Mouse (Mus musculus) left cerebral cortex, postnatal 36 days (tissue): ENCODE measurements around the gene Tns3. TPM values are rescaled to one million over a fixed set of nuclear protein-coding genes. Genes with fewer than 3 reads are reported as not detected.
"Not testable (repeated sequence)": the region's sequence is repeated elsewhere in the genome, so short reads cannot be mapped to it uniquely, and the experiment has no call there.

Source experiments
- DNase-seq, 2 experiments: peaks; one replicate each; pipeline ENCODE4 v3.0.0; 2021 to 2022; ENCODE audit warnings: low spot score in 2 of 2, mixed read lengths in 1 of 2
- intact Hi-C: fragments of 180-260 bp; cut with DNase I; formaldehyde crosslinking; loops from one replicate; pipeline ENCODE4 v1.15.1; 2025
- total RNA-seq, 2 experiments: library from RNA; stranded (reverse); gene quantifications; 2 replicates each; pipeline ENCODE4 v1.2.3; 2021

Tns3 gene
- total RNA-seq, 2 experiments from 2014 or later, result 36.9 to 39.4 TPM

DNA sequence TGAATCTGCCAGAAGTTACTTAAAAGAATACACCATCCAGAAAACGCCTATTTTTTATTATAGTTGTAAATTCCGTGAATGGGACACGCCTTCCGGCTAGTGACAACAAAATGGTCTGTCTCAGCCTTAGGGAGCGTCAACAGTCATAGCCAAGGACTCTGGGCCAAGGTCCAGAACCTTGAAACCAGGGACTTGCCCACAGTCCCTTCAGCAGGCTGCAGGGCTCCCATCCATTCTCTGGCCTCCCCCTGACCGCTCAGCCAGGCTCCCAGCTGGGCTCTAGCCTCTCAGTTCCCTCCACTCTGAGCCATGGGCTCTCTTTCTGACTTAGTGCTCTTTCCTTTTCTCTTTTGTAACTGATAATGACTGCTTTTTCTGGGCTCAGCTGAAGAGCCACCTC, 37.6 kb downstream of the Tns3 start:
- intact Hi-C loops, result no loop called here

DNA sequence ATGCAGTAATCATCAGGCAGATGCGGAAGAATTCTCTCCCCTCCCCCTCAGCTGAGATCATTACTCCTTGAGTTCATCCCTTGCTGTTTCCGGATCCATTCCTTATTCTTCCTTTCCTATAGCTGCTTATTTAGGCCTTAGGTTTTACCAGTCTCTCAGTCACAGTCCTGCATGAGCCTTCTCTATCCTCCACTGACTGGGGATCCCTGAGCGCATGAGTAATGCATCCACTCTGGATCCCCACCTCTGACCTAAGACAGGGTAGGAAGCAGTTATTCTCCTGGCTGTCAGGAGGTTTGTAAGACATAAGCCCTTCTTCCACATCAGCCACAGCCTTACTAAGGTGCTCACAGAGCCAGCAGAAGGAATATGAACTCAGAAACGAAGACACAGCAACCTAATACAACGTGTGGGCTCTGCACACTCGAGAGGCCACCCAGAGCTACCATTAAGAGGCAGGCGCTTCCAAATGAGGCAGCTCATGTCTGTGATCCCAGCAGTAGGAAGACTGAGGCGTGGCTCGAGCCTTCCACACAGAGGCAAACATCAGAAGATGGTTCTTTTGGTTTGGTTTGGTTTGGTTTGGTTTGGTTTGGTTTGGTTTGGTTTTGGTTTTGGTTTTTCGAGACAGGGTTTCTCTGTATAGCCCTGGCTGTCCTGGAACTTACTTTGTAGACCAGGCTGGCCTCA, 38.3 kb downstream of the Tns3 start:
- intact Hi-C loops, result no loop called here
- DNase-seq, result no peak

More for the DNA sequence above, 37.6 kb downstream of the Tns3 start:
- no peak for DNase-seq

DNA sequence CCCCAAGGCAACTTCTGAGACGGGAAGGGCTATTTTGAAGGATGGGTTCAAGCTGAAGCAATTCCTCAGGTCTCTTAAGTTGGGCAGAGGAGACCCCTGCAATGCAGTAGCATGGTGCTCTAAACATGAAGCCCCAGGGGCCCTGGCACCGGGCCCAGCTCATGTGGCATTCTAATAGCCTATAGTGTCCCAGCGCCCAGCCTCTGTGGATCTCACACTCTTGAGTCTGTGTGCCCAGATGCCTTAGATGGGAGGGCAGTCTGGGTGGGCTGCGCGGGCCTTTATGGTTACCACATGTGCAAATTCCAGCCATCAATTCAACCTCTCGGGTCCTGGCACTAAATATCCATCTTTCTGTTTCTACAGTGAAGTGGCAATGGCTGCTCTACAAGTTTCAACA, 38.9 kb downstream of the Tns3 start:
- DNase-seq, result no peak
- intact Hi-C loops, result no loop called here

DNA sequence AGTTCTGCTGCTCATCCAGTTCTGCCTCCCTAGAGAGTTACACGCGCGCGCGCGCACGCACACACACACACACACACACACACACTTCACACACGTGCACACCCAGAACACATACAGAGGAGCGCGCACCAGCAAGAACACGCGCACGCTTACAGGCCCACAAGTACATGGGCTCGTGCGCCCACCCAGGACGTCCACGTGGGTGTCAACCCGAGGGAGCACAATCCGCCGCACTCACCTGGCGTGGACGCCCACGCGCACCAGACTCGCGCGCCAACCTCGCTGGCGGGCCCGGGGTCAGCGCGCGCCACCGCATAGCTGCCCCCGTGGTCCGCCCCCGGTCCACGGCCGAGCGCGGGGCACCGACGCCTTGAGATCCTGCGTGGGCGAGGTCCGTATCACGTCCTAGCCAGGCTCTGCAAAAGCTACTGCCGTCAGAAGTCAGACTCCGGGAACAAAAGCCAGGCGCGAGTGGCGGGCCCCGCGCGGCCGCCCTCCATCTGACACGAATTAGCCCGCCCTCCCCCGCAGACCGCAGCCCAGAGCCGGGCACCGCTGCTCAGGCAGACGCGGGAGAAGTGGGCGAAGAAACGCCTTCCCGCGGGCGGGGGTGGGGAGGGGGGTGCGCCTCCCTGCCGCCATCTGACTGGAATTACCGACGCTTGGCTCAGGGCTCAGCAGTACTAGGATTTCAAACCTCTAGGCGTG, 40.0 kb downstream of the Tns3 start:
- intact Hi-C loops, result loop anchor here (5.0 kb wide), 1 partner anchor 38 kb away; the partner anchor contains the start of gene Tns3
- peak; percentile 38 to 49 for DNase-seq

DNA sequence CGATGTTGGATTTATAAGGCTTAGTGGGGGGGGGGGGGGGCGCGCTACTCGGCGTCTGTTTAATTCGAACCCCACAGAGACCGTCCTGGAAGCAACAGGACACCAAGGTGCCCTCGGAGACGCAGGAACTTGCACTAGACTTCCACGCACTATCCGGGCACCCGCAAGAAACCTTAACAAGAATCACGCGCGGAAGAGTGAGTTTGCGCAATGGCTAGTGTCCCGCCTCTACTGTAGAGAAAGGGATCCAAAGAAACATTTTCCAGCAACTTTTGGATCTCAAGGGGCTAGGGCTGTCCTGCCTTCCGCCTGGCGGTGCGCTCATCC, 40.5 kb downstream of the Tns3 start:
- intact Hi-C loops, result loop anchor here (5.0 kb wide), 1 partner anchor 38 kb away; the partner anchor contains the start of gene Tns3
- peak in 1 of 2 experiments; percentile 29 for DNase-seq

DNA sequence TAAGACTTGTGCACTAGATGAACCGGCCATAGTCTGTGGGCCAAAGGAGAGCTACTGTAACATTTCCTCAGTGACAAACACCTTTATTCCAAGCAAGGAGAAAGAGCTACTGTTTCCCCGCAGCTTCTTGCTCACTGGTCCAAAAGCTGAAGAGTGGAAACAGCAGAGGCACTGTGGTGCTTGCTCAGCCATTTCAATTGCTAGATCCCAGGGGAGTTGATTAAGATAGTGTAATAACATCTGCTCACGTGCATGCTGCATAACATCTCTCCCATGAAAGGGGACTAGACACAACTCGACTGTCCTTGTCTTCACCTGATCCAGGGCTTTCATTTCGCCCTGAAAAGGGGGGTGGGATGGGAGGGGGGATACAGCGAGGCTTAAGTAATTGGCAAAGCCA, 41.7 kb downstream of the Tns3 start:
- no peak for DNase-seq
- intact Hi-C loops, result loop anchor here (5.0 kb wide), 1 partner anchor 40 kb away; the partner anchor contains the start of gene Tns3

DNA sequence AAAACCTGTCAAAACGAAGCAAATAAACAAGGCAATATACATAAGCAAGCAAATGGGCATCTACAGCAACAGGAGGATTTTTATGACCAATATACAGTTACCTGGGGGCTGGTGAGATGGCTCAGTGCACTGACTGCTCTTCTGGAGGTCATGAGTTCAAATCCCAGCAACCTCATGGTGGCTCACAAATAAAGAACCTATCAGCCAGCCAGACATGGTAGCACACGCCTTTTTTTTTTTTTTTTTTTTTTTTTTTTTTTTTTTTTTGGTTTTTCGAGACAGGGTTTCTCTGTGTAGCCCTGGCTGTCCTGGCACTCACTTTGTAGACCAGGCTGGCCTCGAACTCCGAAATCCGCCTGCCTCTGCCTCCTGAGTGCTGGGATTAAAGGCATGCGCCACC, 45.2 kb downstream of the Tns3 start:
- DNase-seq, intact Hi-C loops: not testable (repeated sequence)

DNA sequence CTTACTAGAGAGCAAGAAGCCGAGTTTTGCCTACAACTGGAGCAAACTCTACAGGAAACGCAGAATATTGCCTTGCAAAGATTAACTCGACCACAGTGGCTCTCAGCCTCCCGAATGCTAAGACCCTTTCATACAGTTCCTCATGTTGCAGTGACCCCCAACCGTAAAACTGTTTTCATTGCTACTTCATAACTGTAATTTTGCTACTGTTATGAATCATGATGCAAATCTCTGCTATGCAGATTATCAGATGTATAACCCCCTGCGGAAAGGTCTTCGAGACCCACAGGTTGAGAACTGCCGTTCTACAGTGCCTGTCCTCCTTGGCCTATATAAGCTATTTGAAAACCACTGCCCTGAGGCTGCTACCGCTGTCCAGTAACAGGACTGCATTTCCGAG, 46.0 kb downstream of the Tns3 start:
- intact Hi-C loops, result no loop called here
- no peak for DNase-seq

DNA sequence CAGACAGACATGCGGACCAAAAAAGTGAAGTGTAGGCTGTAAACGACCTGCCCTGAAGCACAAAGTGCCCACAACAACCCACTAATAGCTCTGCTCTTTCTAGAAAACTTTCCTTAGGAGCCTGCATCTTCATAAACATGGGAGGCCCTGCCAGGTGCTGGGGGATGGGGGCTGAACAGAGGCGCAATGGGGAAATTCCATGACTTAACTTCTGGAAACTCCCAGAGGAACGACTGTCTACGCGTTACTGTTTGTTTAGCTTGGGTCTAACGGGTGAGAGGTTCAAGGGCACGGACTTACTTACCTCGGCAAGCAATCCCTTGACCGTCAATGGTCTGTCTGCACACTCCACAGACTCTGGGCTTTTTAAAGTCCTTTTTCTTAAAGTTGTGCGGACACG, 48.9 kb downstream of the Tns3 start:
- intact Hi-C loops, result no loop called here
- DNase-seq, result no peak

DNA sequence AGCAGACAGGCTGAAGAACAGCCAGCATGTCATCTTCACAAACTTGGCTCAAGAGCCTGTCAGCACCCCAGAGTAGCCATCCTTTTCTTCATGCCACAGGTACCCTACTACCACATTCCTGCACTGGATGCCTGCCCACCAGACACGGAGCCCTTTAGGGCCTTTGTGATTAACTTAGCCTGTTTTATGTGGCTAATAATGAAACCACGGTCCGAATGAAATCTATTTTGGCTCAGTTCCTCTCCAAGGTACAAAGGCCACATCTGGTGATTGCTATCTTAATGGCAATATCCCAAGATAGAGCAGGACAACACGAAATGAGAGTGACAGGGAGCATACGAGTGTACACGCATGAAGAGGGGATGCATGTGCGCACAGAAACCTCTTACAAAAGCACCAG, 53.9 kb downstream of the Tns3 start:
- no peak for DNase-seq
- intact Hi-C loops, result no loop called here

DNA sequence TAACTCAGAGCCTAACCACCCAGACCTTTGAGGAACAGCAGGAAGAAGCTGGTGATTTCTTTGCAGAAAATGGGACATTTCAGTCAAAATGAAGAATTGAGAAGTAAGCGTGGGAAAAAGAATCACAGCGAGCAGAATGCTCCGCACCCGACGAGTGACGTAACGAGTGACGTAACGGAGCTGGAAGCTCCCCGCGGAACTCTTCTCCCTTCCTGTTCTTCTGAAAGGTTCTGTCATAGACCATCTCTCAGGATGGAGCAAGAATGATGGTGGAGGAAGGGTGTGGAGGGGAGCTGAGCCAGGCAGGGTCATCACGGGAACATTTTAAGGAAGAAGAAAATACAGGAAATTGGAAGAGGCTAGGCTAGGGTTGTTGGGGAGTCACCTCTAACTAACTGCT, 54.5 kb downstream of the Tns3 start:
- intact Hi-C loops, result no loop called here

DNA sequence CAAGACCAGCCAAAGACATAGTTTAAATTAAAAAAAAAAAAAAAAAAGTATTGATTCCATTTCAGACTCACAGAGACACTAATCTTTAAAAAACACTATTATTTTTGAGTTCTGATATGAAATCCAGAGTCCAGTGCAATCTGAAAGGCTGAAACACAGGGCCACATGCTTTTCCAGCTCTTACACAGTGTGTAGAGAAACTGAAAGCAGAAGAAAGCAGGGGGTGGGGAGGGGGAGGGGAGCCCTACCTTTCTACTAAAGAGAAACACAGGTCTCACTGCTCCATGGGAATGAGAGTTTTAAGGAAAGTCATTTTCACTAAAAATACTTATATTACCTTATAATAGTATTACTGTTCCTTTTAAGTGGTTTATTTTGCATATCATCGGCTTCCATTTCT, 57.2 kb downstream of the Tns3 start:
- intact Hi-C loops, result no loop called here
- no peak for DNase-seq

More for the DNA sequence above, 54.5 kb downstream of the Tns3 start:
- no peak for DNase-seq

DNA sequence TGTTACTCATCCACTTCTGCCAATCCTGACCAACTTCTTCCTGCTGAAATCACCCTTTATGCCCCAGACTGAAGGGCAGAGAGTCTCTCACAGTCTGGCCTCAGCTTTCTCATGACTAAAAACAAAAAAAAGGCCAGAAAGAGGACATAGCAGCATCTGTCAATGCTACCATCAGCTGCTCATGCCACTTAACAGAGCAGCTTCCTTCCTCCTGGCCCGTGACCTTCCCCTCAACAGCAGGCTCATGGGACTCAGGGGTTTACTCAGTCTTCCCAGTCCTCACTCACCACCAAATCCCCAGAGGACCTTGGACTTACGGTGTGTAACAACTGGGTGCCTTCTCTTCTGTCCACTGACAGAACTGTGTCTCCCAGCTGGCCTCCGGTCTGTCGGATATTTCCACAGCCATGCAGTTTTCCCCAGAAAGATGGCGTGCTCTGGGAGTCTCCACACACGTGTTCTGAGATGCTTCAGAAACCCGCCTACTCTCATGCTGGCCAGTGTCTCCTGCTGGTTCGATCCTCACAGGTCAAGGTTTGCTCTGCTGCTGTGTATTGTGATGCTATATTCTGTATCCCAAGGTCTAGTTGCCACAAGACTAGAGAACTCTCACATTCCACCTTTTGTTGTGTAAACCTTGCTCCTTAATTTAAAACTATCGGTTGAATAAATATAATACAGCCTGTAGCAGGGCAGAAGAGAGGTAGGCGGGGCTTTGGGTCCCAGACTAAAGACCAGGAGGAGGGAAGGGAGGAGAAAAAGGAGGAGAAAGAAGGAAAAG, 59.4 kb downstream of the Tns3 start:
- intact Hi-C loops, result no loop called here
- no peak for DNase-seq

DNA sequence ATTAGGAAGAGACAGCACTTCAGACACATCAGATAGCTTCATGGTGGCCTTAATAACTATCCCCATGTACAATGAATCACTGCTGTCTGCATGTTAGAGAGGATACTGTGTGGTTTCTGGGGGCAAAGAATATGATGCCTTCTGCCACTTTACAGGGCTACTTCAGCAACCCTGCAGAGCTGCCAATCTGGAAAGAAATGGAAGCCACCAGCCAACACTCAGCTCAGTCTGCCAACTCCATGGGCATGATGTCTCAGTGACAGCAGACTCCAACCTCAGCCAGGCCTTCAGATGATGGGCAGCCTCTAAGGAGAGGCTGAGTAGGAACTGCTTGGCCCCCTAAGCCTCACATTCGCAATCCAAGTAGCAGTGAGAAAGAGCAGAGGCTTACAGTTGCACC, 61.7 kb downstream of the Tns3 start:
- intact Hi-C loops, result no loop called here
- no peak for DNase-seq

DNA sequence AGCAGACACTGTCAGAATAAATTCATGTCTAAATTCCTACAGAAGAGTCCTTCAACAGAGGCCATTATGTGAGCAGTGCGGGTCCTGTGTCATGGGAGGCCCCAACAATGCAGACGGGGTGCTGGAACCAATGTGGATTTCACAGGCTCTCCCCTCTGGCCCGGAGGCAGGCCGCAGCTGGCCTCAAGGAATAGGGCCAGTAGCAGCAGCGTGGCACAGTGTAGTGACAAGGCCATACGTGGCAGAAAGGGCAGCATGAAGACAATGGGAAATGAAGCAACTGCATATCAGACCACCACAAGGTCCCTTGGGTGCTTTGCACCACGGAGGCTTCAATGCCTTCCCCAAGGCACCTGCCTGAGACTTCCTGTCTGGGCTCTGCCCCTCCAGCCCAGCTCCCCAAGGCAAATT, 62.9 kb downstream of the Tns3 start:
- intact Hi-C loops, result no loop called here
- no peak for DNase-seq

DNA sequence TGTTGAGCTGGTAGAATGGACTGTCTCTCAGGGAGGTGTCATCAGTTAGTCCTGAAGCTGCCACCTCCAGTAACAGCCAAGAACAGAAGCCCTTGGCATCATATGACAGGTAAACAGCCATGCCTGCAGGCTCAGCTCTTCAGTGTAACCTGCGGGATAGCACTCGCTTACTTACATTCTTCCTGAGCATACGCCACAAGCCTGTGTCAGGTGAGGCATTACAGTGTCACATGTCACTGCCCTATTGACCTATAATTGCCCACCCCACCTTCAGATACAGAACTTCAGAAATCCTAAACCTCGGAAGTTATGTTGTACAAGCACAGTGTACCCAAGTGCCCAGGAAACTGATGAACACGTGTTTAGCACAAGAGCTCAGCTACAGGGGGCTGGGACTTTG, 68.7 kb downstream of the Tns3 start:
- intact Hi-C loops, result no loop called here
- DNase-seq, result no peak

DNA sequence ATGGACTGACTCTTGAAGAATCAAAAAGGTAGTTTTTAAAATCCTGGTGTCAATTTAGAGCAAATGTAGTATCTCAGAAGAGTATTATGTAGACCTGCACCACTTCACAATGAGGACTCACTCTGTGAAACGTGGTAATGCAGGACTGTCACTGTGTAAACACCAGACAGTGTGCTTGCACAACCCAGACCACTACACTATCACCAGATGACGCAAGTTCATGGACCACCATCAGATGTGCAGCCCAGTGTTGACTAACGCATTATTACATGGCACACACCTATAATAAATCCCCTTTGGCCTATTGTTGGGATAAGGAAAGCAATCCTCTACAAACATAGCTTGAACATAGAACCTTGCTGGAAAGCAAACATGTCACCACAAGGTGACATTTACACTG, 71.2 kb downstream of the Tns3 start:
- DNase-seq, result no peak
- intact Hi-C loops, result no loop called here

DNA sequence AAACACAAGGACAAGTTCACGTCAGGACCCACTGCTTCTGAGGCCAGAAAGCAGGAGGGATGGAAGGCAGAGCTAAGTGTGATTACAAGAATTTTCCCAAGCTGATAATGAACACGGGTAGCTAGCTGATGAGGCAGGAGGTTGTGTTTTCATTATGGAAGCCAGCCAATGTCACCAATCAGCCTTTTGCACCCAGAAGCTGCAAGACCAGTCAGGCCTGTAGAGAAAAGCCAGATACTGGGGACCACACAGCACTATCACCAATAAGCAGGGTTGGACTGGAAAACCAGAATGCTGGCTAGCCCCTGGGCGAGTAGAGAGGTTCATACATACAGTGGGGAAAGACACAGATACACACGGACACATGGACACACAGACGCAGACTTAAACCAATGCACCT, 73.1 kb downstream of the Tns3 start:
- no peak for DNase-seq
- intact Hi-C loops, result no loop called here

DNA sequence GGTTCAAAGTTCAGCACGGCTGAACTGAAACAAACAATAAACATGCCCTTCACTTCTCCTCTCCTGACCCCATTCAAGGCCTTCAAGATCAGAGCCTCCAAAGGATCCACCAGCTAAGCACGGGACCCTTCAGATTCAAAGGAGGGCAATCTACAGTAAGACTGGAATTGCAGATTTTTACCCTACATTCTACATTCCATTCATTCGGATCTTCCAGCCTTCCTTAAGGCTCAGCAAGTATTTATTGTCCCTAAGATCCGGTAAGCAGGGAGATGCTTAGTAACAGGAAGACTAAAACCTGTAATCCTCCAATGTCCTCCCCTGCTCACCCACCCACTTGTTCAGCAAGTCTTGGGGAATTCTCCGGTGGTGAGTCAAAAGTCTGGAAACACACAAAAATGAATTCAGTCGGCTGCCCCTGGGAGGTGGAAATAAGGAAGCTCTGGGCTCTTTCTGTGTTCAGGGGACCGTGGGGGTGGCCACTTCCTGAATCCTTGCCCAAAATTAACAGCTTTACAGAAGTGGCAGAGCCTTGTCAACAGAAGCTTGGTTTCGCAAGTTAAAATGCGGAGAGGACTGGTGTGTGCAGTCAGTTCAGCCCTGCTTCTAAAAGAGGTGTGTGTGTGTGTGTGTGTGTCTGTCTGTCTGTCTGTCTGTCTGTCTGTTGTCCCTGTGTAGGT, 75.0 kb downstream of the Tns3 start:
- DNase-seq, result peak; percentile 43 to 51
- intact Hi-C loops, result no loop called here

DNA sequence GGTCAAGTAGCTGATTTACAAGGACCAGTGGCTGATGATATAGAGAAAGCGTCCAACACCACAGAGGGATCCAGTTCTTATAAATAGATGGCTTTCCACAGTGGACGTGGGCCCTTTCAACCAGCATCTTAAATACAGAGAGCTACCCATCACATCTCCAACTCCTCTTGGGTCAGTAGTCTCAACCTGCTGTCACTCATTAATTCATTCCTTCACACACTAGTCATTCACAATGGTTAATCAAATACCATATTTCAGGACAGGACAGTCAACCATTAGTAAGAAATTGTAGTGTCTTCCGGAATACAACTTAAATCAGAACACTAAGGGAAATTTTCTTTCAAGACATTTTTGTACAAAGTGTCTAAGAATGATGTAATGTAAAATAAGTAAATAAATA, 76.4 kb downstream of the Tns3 start:
- DNase-seq, result no peak
- intact Hi-C loops, result no loop called here
